Comparison of ENCODE assay signal across 10 mouse cellular contexts in genomic region chr2:170757228-170757875, GRCm38 (mm10). TPM values are rescaled to one million over a fixed set of nuclear protein-coding genes. Genes with fewer than 3 reads are reported as not detected.
DNase-seq lines count a peak whose midpoint lies in the region; ATAC-seq and TF ChIP-seq lines count a peak whose summit lies in the region.
"Had no signal": no experiment of that assay in that cellular context is flagged by ENCODE, and none has a peak within 500 bp of the region (broad histone marks: within the 10 kb centered on the region; RNA-seq: fewer than 3 reads in every experiment).

No protein-coding gene starts in this region.

- no peak for TF ChIP-seq EP300 in lung, postnatal 0 days (IDR thresholded peaks at IDR 0.05)

- H3K27ac ChIP-seq in lung, postnatal 0 days (ENCODE audit: low read length), result no peak overlapping the region
- no peak overlapping the region for H3K27ac ChIP-seq in stomach, embryonic 16.5 days (ENCODE audit: low read length)

- H3K27me3 ChIP-seq in megakaryocyte, embryonic 14.5 days (replicated peaks), result no peaks in the 10 kb centered on the region
- H3K27me3 ChIP-seq in lung, postnatal 0 days (replicated peaks; ENCODE audit: insufficient read depth, low read length), result no peaks in the 10 kb centered on the region
- H3K27me3 ChIP-seq in stomach, embryonic 16.5 days (ENCODE audit: control insufficient read depth, insufficient read depth, low read length), result no peaks in the 10 kb centered on the region

- peaks cover 92% of the 10 kb centered on the region for H3K9me3 ChIP-seq in megakaryocyte, embryonic 14.5 days
- no peaks in the 10 kb centered on the region for H3K9me3 ChIP-seq in lung, postnatal 0 days (ENCODE audit: low read length)
- no peaks in the 10 kb centered on the region for H3K9me3 ChIP-seq in stomach, embryonic 16.5 days (replicated peaks; ENCODE audit: control insufficient read depth, low read length)

- intact Hi-C loops in left cerebral cortex, postnatal 25 days (cut with DNase I), result no loop called here

- H3K4me1 ChIP-seq in megakaryocyte, embryonic 14.5 days, result no peaks in the 10 kb centered on the region
- no peaks in the 10 kb centered on the region for H3K4me1 ChIP-seq in lung, postnatal 0 days (ENCODE audit: insufficient read depth, low read depth, low read length)
- H3K4me1 ChIP-seq in stomach, embryonic 16.5 days (ENCODE audit: control insufficient read depth, insufficient read depth, low read length), result peaks cover 9% of the 10 kb centered on the region

- H3K4me3 ChIP-seq in megakaryocyte, embryonic 14.5 days (replicated peaks), result peak overlapping the region; percentile 33
- no peak overlapping the region for H3K4me3 ChIP-seq in lung, postnatal 0 days (ENCODE audit: low read depth, low read length)
- no peak overlapping the region for H3K4me3 ChIP-seq in stomach, embryonic 16.5 days (replicated peaks; ENCODE audit: low read length)

- no peak for TF ChIP-seq CTCF in lung, postnatal 0 days (IDR thresholded peaks at IDR 0.05)

- WGBS in lung, postnatal 0 days, result 34% methylated on average over 13 of the region's 14 CpGs
- 28% methylated on average over 14 of the region's 14 CpGs for WGBS in stomach, embryonic 16.5 days

- no peak overlapping the region for H3K9ac ChIP-seq in lung, postnatal 0 days (replicated peaks; ENCODE audit: low read depth)
- no peak overlapping the region for H3K9ac ChIP-seq in stomach, embryonic 16.5 days (ENCODE audit: low read length)

- peak; percentile 7; the same call in 1 of the 2 replicates for ATAC-seq in cerebellum, adult (ENCODE audit: insufficient number of reproducible peaks, low FRiP score, low TSS enrichment)
- ATAC-seq in megakaryocyte, adult 5-6 weeks (ENCODE audit: poor library complexity, severe bottlenecking), result no peak
- no peak for ATAC-seq in lung, postnatal 0 days
- peak; percentile 83 for ATAC-seq in stomach, embryonic 16.5 days (ENCODE audit: insufficient read depth, low FRiP score)

- no peaks in the 10 kb centered on the region for H3K36me3 ChIP-seq in megakaryocyte, embryonic 14.5 days (replicated peaks; ENCODE audit: low read length)
- no peaks in the 10 kb centered on the region for H3K36me3 ChIP-seq in lung, postnatal 0 days (ENCODE audit: insufficient read depth, low read length)
- no peaks in the 10 kb centered on the region for H3K36me3 ChIP-seq in stomach, embryonic 16.5 days (ENCODE audit: control insufficient read depth, insufficient read depth, low read length)

- DNase-seq in cerebellum, adult 18-20 months, result no peak
- DNase-seq in lung, postnatal 0 days (ENCODE audit: low spot score), result peak; percentile 17
- no peak for DNase-seq in left cerebral cortex, postnatal 25 days (ENCODE audit: low spot score in 2 of 2)
- DNase-seq in thymus, postnatal 10 days (ENCODE audit: low spot score in 2 of 2), result no peak

- H3K4me2 ChIP-seq in lung, postnatal 0 days (replicated peaks; ENCODE audit: low read depth, low read length), result no peak overlapping the region
- H3K4me2 ChIP-seq in stomach, embryonic 16.5 days (ENCODE audit: low read depth, low read length), result no peak overlapping the region

RNA-seq across cellular contexts. Expression of gene Dok5, which starts 25.7 kb away (rescaled TPM):
- not detected in 2 replicates for polyA plus RNA-seq in megakaryocyte, embryonic 14.5 days (2012; ENCODE audit: insufficient read depth, low replicate concordance)
- total RNA-seq in megakaryocyte, adult 5-6 weeks (2015), result not detected in 2 replicates
- total RNA-seq in megakaryocyte, adult 5-6 weeks (2017), result not detected in 2 replicates
- 0.55 TPM in 2 replicates for polyA plus RNA-seq in lung, postnatal 0 days (2015; fragmentation: Nextera tagmentation; extraction: Ambion mirVana)
- 3.5 TPM in 2 replicates for polyA plus RNA-seq in stomach, embryonic 16.5 days (2015; fragmentation: Nextera tagmentation; extraction: Ambion mirVana)
- total RNA-seq in left cerebral cortex, postnatal 25 days (2021), result 10 to 100 TPM; 35.9 to 38.6 TPM
- total RNA-seq: common myeloid progenitor, adult 5-6 weeks; hematopoietic stem cell, adult 5-6 weeks had no signal

Comparison
In these comparisons a context has a peak if more than half of its experiments do, and no peak if none do; other contexts are left out.
1. ATAC-seq: peak in cerebellum, adult (single experiment) and stomach, embryonic 16.5 days (single experiment); none in megakaryocyte, adult 5-6 weeks (single experiment) and lung, postnatal 0 days (single experiment).